Mouse (Mus musculus): ENCODE data around the gene Muc16.

Gene Muc16

DNA sequence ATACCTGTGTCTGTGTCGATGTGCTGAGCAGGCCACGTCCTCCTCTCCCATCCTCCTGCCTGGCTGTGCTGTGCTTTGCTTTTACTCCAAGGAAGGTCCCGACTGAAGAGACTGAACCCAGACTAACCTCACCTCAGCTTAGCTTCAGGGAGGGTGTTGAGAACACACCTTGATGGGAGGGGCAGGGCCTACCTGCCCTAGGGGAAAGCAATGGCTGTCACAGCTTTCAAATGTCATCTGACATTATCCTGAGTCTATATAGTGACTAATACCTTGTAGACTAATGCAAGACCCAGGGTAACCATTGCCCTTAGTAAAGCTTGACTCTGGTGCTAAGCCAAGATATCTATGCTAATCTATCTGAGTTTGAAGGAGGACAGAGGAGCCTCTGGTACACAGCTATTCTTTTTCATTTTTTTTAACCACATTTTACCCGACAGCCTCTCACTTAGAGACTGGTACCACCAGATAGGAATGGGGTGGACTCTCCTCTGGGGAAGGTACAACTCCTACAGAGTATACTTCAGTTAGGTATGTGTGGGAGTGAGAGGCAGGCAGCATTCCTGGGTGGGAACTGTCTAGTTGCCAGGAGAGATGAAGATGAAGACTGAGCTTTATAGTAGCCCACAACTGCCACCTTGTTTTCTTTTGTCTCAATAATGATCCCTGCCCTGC, at the start of gene Muc16:
Gene Muc16 (minus strand): TSS at position 51 of the 675 bp plus-strand sequence.
- no peak for DNase-seq (ENCODE audit: extremely low spot score, low spot score)

DNA sequence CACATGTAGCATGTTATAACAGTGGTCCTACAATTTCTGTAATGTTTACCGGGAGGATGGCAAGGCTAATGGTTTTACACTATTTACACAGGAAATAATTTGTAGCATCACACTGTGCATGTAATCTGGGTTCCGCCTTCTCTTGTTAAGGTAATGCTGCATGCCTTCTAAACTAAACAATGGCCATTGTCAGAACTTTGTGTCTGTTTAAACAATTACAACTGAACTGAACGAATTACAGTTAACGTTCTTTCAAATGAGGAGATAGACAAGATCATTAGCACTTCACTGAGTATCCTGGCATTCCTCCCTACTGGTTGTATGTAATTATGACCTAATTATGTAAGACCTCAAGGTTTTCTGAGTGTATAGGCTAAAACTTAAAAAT, 48.4 kb upstream of the Muc16 start:
- no peak for DNase-seq (ENCODE audit: extremely low spot score, low spot score)

DNA sequence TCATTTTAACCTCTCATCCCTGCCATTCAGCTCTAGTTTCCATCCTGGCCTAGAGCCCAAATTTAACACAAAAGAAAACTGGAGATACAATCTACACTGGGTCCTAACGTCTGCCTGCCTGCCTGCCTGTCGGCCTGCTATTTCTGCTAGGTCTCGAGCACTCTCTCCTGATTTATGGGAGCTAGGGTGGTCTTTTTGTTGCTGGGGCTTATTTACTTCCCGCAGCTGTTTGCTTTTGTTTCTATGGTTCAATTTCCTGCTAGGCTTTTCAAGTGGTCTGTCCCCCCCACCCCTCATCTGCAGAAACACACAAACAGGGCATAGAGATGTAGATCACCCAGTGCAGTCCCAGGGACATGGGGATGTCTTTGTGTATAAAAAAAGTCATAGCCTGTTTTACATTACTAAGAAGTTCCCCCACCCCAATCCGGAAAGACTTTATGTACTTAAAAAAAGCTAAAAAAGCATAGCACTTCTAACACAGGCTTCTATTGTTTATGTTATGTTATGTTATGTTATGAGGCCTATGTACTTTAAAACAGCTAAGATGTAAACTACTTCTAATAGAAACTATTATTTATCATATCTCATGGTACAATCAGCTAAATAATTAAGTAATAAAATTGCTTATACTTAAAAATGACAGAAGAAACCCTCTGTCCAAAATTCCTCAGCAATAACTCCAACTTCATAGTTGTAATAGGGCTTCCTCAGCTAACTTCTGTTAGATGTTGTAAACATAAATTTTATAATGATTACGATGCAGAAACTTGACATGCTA, 47.8 kb upstream of the Muc16 start:
- peak; percentile 17 for DNase-seq (ENCODE audit: extremely low spot score, low spot score)

DNA sequence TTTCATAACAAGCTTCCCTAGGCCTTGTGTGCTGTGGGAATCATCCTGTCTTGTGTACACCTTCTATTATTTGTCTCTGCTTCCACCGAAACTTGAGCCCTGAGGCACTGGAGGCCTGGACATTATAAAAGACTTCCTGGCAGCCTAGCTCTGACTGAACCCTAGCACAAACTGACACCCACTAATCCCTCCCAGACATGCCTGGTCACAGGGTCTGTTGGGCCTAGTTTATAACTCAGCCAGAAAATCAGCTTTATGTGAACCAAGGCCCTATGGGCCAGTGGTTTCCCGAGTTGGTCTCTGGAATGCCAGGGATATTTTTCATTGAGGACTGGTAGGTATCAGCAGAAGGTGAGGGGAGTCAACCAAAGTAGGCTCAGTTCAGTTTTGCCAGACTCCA, 46.7 kb upstream of the Muc16 start:
- DNase-seq (ENCODE audit: extremely low spot score, low spot score), result peak; percentile 14

DNA sequence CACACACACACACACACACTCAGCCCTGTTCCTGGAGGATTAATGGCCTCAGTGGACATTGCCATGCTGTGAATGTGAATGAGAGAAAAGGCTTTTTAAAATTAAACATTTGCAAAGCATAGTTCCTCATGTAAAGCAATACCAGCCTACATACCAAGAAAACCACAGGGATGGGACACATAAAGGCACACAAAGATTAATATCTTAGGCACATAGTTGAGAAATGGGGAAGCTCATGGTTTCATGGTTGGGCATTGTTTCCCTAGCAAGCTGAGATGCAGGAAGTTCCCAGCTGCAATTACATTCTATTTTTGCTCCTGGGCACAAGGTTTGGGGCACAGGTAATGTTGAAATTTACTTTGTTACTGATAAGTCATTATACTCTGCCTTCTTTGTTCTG, 31.3 kb upstream of the Muc16 start:
- no peak for DNase-seq (ENCODE audit: extremely low spot score, low spot score)

DNA sequence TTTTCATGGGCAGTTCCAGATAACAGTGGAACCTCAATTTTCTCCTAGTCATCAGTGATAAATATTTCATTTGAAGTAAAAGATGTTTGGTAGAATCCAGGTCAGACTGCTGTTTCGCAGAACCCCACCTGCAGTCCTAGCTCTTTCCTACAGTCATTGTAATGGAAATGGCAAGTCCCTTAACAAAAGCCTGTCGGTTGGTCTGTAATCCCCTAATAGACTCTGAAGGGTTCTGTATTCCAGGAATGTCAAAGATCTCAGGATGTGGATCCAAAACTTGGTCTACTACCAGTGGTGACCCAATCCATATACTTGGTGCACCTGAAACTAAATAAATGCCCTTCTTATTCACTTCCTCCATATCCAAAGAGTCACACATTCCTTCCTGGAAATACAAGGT, 76.0 kb downstream of the Muc16 start:
- DNase-seq (ENCODE audit: extremely low spot score, low spot score), result no peak

DNA sequence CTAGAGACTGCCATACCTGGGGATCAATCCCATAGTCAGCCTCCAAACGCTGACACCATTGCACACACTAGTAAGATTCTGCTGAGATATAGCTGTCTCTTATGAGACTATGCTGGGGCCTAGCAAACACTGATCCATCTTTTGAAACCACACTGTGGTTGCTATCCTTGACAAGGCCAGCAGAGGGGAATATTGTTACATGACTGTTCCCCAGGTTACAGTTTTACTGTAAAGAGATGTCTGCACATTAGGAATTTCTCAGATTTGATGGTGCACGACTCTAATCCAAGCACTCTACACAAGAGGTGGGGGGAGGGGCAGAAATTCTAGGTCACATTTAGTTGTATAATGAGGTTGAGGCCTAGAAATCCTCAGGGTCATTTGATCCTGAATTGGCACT, 166.2 kb downstream of the Muc16 start:
- DNase-seq (ENCODE audit: extremely low spot score, low spot score), result no peak

DNA sequence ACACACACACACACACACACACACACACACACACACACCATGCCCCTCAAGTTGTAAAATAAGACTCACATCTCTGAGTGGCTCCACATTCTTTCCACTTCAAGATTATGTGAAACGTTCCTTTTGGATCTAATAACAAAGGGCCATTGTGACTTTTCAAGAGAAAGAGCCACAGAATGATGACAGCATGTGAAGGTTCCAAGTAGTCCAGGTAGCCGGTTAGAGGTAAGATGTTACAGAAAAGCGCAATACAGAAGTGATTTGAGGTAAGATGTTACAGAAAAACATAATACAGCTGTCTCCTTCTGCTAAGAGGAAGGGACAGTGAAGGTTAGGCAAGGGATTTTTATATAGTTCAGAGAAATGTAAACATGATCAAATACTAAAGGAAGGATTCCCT, 196.2 kb downstream of the Muc16 start, which contains the start of the genes Zfp558 and Mbd3l1:
Gene Zfp558 (minus strand): TSS at position 101 of the 400 bp plus-strand sequence.
Gene Mbd3l1 (plus strand): TSS at position 192 of the 400 bp plus-strand sequence.
- DNase-seq (ENCODE audit: extremely low spot score, low spot score), result no peak

DNA sequence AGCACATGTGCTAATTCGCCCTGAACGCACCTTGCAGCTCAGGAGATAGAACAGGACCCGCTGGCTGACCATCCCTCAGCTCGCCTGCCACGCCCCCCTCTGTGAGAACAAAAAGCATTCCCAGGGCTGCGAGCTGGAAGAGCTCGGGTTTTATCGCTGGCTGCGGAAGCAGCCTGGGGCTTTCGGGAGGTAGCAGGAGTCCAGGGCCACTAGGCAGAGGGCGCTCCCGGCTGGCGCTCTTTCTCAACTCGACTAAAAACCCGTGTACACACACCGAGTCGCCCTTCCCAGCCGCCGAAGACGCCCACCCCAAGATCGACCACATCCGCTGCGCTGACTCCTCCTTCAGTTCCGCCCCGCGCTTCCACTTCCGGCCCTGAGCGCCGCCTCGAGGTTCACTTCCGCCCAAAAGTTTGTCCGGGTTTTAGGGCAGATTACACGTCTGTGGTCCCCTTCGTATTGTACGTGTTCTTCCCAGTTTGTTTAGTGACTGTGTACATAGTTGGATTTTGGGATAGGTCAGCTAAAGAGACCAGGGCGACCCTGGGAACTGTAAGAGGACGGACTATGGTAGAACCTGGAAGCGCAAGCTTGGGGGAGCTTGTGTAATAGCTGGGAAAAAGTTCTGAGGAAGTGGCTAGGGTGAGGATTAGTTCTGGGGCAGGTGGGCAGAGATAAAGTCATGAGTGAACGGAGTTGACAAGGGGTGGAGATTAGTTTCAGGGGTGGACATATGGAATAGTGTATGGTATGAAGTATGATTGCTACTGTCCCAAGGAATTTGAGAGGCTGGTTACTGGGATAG, 200.8 kb downstream of the Muc16 start:
- DNase-seq (ENCODE audit: extremely low spot score, low spot score), result peak; percentile 87

DNA sequence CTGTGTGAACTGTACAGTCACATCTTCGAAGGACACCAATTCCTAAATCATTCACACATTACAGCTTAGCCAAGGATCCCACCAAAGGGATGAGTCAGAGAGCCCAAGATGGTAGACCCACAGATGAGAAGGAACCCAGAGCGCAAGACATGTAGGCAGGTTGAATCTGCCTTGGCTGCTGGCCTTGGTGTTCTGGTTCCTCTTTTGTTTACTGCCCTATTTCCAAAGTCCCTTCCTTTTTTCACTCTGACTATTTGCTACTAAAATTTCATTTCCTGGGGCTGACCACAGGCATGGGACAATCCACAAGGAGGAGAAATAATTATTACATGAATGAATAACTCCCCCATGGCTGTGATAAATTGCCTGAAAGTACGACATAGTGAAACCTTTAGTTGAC, 206.3 kb downstream of the Muc16 start:
- no peak for DNase-seq (ENCODE audit: extremely low spot score, low spot score)

DNA sequence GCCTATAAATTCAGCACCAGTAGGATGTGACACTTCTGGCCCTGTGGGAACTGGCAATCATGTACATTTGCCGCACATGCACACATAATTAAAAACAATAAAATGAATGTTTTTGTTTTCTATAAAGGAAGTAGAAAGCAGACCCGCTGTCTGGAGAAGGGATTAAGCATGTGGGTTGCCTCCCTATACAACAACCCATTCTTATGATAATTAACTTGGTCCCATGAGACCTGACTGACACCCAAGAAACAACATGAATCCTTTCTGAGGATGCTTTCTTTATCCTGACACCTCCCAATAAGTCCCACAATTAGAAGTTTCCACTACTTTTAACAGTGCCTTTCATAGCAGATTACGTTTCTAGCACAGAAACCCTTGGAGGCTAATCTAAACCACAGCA, 207.0 kb downstream of the Muc16 start:
- DNase-seq (ENCODE audit: extremely low spot score, low spot score), result no peak

DNA sequence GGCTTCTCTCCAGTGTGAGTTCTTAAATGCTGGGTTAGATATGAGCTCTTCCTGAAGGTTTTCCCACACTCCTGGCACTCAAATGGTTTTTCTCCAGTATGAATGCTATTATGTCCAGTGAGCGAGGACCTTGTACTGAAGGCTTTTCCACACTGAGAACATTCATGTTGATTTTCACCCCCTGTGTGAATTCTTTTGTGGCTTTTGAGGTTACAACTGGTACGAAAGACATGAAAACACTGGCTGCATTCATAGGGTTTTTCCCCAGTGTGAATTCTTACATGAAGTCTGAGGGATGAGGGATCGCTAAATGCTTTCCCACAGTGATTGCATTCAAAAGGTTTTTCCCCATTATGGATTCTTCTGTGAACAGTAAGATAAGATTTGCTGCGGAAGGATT, 217.8 kb downstream of the Muc16 start:
- no peak for DNase-seq (ENCODE audit: extremely low spot score, low spot score)
